ENCODE assay signal across 19 mouse cellular contexts in the genomic region with DNA sequence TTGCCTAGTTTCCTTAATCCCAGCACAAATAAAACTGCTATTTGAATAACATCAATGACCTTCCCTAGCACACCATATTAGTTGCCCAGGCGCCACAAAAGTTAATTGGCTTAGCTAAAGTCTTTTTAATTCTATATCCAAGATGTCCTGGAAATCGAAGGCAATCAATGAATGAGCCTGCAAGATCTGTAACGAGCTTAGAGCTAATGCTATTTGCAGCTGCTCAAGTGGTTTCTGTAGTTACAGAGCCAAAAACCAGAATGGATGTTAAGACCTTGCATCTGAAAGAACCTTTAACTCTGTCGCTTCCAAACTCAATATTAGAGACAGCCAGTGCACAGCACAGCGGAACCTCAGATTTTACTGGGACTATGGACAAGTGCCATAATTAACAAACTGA.
"Had no signal": no experiment of that assay in that cellular context is flagged by ENCODE, and none has a peak within 500 bp of the region (broad histone marks: within the 10 kb centered on the region; RNA-seq: fewer than 3 reads in every experiment).

No protein-coding gene starts in this region.

- H3K9me3 ChIP-seq: liver, embryonic 13.5 days; liver, embryonic 15.5 days; lung, embryonic 15.5 days; midbrain, embryonic 10.5 days; midbrain, embryonic 13.5 days; neural tube, embryonic 13.5 days; neural tube, embryonic 15.5 days; stomach, embryonic 15.5 days had no signal

- DNase-seq: liver, embryonic 13.5 days; liver, postnatal 0 days; lung, adult 2 months; lung, postnatal 4 days; right cerebral cortex, postnatal 14 days; thymus, adult 2 months; thymus, postnatal 25 days; thymus, postnatal 4 days had no signal

- H3K36me3 ChIP-seq: liver, embryonic 13.5 days; liver, embryonic 15.5 days; lung, embryonic 15.5 days; midbrain, embryonic 10.5 days; midbrain, embryonic 13.5 days; neural tube, embryonic 13.5 days; neural tube, embryonic 15.5 days; stomach, embryonic 15.5 days had no signal

- H3K27me3 ChIP-seq: liver, embryonic 13.5 days; liver, embryonic 15.5 days; lung, embryonic 15.5 days; neural tube, embryonic 13.5 days; neural tube, embryonic 15.5 days; stomach, embryonic 15.5 days had no signal

- H3K4me1 ChIP-seq: liver, embryonic 13.5 days; liver, embryonic 15.5 days; lung, embryonic 15.5 days; neural tube, embryonic 13.5 days; neural tube, embryonic 15.5 days; stomach, embryonic 15.5 days had no signal

- H3K27ac ChIP-seq: liver, embryonic 13.5 days; liver, embryonic 15.5 days; lung, embryonic 15.5 days; midbrain, embryonic 10.5 days; midbrain, embryonic 13.5 days; neural tube, embryonic 13.5 days; neural tube, embryonic 15.5 days; stomach, embryonic 15.5 days; stomach, postnatal 0 days had no signal

- H3K9ac ChIP-seq: liver, embryonic 13.5 days; liver, embryonic 15.5 days; liver, postnatal 0 days; lung, embryonic 15.5 days; midbrain, embryonic 13.5 days; neural tube, embryonic 13.5 days; neural tube, embryonic 15.5 days; stomach, embryonic 15.5 days had no signal

- H3K4me3 ChIP-seq: liver, embryonic 13.5 days; liver, embryonic 15.5 days; lung, embryonic 15.5 days; midbrain, embryonic 10.5 days; midbrain, embryonic 13.5 days; myocyte; neural tube, embryonic 13.5 days; neural tube, embryonic 15.5 days; stomach, embryonic 15.5 days had no signal

- H3K4me2 ChIP-seq: liver, embryonic 13.5 days; liver, embryonic 15.5 days; lung, embryonic 15.5 days; midbrain, embryonic 13.5 days; neural tube, embryonic 13.5 days; neural tube, embryonic 15.5 days; stomach, embryonic 15.5 days had no signal

- ATAC-seq: liver, postnatal 0 days; lung, postnatal 0 days; midbrain, embryonic 13.5 days; midbrain, embryonic 16.5 days had no signal
